Mouse (Mus musculus): ENCODE data around the gene Atxn1. TPM values are rescaled to one million over a fixed set of nuclear protein-coding genes. Genes with fewer than 3 reads are reported as not detected.

The Atxn1 gene
- polyA plus RNA-seq, 1 experiment: 34.1 TPM

DNA sequence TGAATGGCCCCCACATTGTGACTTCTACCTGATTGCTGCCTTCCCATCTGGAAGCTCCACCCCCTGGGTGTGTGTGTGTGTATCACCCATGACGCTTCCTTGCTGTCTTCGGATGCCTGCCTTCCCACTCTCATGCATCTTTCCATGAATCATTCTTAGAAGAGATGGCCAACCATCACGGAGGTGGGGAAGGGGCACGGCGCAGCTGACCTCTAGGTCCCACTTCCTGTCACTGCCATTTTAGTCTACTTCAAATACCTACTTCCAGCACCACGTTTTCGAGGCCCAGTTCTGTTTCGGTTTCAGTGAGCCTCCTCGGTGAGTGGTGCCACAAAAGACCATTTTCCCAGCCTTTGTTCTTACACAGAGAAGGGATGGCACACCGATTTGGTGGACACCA, 99.2 kb downstream of the Atxn1 start:
- H3K4me3 ChIP-seq (ENCODE audit: insufficient read depth, low read length): no peak overlapping the region
- TF ChIP-seq POLR2A (IDR thresholded peaks at IDR 0.05; ENCODE audit: extremely low read depth, insufficient read depth, low read length) (no peak), CTCF (IDR thresholded peaks at IDR 0.05; ENCODE audit: extremely low read depth, insufficient read depth, low read length) (no peak)
- no peak overlapping the region for H3K27ac ChIP-seq (ENCODE audit: insufficient read depth, low read length)
- peaks cover 4% of the 10 kb centered on the region; the same call in 1 of the 2 replicates for H3K4me1 ChIP-seq (ENCODE audit: control insufficient read depth, insufficient read depth, low read length)

DNA sequence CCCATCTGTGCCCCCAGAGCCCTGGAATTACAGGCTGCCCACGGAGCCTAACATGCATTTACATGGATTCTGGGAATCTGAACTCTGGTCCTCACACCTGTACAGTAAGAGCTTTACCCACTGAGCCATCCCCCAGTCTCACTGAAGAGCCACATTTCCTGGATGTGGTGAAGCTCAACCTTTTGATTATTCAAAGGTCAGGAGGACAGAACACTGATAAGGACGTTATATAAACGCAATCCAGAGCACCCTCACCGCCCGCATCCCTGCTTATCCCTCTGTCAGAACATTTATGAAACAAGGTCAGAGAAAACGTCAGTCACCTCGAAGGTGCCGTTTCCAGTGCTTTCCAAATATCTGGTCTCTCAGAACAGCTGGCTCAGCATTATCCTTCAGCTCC, 101.0 kb downstream of the Atxn1 start:
- Histone ChIP-seq H3K27ac (ENCODE audit: insufficient read depth, low read length) (no peak overlapping the region), H3K4me1 (ENCODE audit: control insufficient read depth, insufficient read depth, low read length) (peaks cover 4% of the 10 kb centered on the region; the same call in 1 of the 2 replicates), H3K4me3 (ENCODE audit: insufficient read depth, low read length) (no peak overlapping the region)
- TF ChIP-seq CTCF (IDR thresholded peaks at IDR 0.05; ENCODE audit: extremely low read depth, insufficient read depth, low read length) (no peak), POLR2A (IDR thresholded peaks at IDR 0.05; ENCODE audit: extremely low read depth, insufficient read depth, low read length) (no peak)

DNA sequence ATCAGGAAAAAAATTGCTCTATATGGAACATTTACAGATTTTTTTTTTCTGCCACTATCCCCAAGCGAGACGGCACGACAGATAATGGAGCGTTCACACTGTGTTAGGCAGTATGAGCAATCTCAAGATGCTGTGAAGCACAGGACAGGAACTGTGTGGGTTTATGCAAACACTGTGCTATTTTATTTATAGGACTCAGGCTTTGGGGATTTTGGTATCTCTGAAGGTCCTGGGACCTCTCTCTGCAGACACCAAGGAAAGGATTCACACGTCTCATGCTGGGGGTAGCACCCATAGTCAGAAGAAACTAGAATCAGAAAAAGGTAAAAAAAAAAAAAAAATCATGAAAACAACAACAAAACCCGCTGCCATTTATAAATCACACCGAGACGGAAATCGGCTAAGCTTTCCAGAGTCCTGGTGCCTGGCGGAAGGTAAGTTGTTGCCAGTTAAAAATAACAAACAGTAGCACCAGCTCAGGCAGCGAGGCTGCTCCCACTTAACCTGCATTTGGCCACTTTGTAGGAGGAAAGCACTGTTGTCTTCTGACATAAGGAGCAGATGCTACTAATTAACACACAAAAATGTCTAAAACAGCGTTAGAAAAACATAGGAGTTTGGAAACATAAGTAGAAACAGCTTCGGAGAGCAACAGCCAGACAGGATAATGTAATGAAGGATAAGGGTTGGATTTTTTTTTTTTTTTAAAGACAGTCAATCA, 102.8 kb downstream of the Atxn1 start:
- TF ChIP-seq POLR2A (IDR thresholded peaks at IDR 0.05; ENCODE audit: extremely low read depth, insufficient read depth, low read length): no peak
- TF ChIP-seq CTCF (IDR thresholded peaks at IDR 0.05; ENCODE audit: extremely low read depth, insufficient read depth, low read length): no peak
- no peak overlapping the region for H3K27ac ChIP-seq (ENCODE audit: insufficient read depth, low read length)
- H3K4me1 ChIP-seq (ENCODE audit: control insufficient read depth, insufficient read depth, low read length): peaks cover 4% of the 10 kb centered on the region; the same call in 1 of the 2 replicates
- no peak overlapping the region for H3K4me3 ChIP-seq (ENCODE audit: insufficient read depth, low read length)

DNA sequence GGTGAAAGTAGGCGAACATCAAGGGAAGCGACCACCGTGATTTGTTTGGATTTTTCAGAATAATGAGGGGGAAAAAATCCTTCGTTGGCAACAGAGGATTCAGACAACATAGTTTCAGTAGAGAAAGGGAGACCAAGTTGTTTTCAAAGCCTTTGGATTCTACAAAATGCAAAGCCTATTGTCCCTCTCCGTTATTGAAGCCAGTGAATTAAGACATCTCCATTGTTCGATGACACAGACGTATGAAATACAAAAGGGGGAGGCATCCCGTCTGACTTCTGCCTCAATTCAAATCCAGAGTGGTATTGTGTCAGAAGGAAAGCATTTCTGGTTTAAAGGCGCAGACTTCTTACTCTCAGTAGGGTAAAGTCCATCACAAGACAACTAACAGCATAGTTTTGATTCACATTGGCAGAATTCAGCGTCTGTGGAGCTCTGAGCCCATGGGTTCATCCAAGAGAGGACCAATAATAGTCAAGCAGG, 103.7 kb downstream of the Atxn1 start:
- H3K4me1 ChIP-seq (ENCODE audit: control insufficient read depth, insufficient read depth, low read length): peaks cover 4% of the 10 kb centered on the region; the same call in 1 of the 2 replicates
- H3K27ac ChIP-seq (ENCODE audit: insufficient read depth, low read length): no peak overlapping the region
- TF ChIP-seq CTCF (IDR thresholded peaks at IDR 0.05; ENCODE audit: extremely low read depth, insufficient read depth, low read length): no peak
- no peak for TF ChIP-seq POLR2A (IDR thresholded peaks at IDR 0.05; ENCODE audit: extremely low read depth, insufficient read depth, low read length)
- no peak overlapping the region for H3K4me3 ChIP-seq (ENCODE audit: insufficient read depth, low read length)

DNA sequence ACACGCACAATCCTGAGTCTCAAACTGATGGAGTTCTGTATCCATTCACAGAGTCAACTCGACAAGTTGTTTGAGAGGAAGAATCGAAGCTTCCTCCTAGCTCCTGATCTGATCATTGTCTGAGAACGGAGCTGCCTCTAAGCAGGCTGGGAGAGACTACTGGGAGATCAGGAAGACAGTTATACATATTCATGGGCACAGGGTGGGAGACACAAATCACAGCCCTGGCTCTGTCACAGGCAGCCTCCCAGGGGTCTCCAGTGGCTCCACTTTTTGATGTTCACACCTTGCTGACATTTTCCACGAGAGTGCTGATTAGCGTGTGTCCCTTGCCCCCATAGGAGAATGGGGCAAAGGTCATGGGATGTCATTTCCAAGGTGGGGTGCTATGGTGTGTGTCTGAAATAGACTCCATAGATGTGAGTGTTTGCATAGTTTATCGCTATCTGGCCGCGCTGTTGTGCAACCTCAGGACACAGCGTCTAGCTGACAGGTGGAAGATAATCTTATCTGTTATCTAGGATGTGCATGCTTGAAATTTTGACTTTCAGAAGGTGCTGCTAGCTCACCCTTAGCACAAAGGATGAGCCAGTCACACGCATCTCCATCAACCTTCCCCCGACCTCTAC, 105.6 kb downstream of the Atxn1 start:
- H3K4me1 ChIP-seq (ENCODE audit: control insufficient read depth, insufficient read depth, low read length): peaks cover 4% of the 10 kb centered on the region; the same call in 1 of the 2 replicates
- H3K4me3 ChIP-seq (ENCODE audit: insufficient read depth, low read length): no peak overlapping the region
- H3K27ac ChIP-seq (ENCODE audit: insufficient read depth, low read length): no peak overlapping the region
- TF ChIP-seq POLR2A (IDR thresholded peaks at IDR 0.05; ENCODE audit: extremely low read depth, insufficient read depth, low read length) (no peak), CTCF (IDR thresholded peaks at IDR 0.05; ENCODE audit: extremely low read depth, insufficient read depth, low read length) (no peak)

DNA sequence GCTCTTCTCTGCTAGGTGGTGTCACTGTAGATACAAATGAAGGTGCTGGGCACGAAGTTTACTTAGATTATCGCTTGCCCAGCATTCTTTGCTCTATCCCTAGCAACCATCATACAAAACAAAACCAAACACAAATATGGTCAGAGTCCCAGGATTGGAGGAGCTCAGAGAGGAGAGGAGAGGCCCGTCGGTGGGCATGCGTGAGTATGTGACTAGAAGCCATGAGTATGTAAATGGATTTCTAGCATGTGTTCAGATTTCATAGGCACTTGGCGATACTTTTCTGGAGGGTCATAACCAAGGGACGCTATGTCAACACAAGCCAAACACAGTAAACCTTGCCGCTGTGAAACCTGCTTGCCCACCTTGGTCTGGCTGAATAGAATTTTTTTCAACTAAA, 107.4 kb downstream of the Atxn1 start:
- no peak for TF ChIP-seq POLR2A (IDR thresholded peaks at IDR 0.05; ENCODE audit: extremely low read depth, insufficient read depth, low read length)
- Histone ChIP-seq H3K4me3 (ENCODE audit: insufficient read depth, low read length) (no peak overlapping the region), H3K4me1 (ENCODE audit: control insufficient read depth, insufficient read depth, low read length) (peaks cover 4% of the 10 kb centered on the region; the same call in 1 of the 2 replicates), H3K27ac (ENCODE audit: insufficient read depth, low read length) (no peak overlapping the region)

DNA sequence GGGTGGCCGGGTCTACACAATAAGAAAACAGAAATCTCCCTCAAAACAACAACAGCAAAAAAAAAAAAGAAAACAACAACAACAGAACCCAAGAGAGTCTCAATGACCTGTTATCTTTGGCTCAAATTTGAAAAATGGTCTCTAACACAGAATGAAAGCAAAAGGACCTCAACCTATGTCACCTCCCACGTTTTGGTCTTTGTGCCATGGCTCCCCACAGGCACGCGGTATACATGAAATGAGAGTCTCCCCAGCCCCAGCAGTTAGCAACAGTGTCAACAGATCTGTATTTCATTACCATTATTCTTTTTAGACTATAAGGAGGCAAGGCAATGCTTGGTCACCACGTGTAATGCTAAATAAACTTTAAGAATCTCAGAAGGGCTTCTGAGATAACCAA, 110.3 kb downstream of the Atxn1 start:
- no peak overlapping the region for H3K27ac ChIP-seq (ENCODE audit: insufficient read depth, low read length)
- H3K4me3 ChIP-seq (ENCODE audit: insufficient read depth, low read length): no peak overlapping the region
- TF ChIP-seq POLR2A (IDR thresholded peaks at IDR 0.05; ENCODE audit: extremely low read depth, insufficient read depth, low read length) (no peak), CTCF (IDR thresholded peaks at IDR 0.05; ENCODE audit: extremely low read depth, insufficient read depth, low read length) (no peak)
- H3K4me1 ChIP-seq (ENCODE audit: control insufficient read depth, insufficient read depth, low read length): peaks cover 7% of the 10 kb centered on the region

DNA sequence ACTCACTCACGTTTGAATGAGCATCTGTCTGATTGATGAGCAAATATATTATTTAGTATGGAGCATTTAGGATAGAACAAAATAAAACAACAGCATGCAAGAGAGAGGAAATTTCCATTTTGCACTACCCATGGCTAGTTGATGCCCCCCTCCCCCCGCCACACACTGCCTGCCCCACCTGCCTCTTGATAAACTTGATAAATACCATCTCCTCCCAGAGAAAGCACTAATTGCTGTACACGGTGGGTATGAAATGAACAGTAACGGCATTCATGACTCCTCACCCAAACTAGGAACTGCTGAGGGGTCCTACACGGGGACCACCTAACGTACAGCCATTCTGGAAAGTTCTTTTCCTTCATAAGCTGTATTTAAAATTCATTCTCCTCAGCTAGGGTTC, 111.1 kb downstream of the Atxn1 start:
- H3K4me3 ChIP-seq (ENCODE audit: insufficient read depth, low read length): no peak overlapping the region
- peaks cover 8% of the 10 kb centered on the region for H3K4me1 ChIP-seq (ENCODE audit: control insufficient read depth, insufficient read depth, low read length)
- H3K27ac ChIP-seq (ENCODE audit: insufficient read depth, low read length): no peak overlapping the region
- TF ChIP-seq CTCF (IDR thresholded peaks at IDR 0.05; ENCODE audit: extremely low read depth, insufficient read depth, low read length) (no peak), POLR2A (IDR thresholded peaks at IDR 0.05; ENCODE audit: extremely low read depth, insufficient read depth, low read length) (no peak)

DNA sequence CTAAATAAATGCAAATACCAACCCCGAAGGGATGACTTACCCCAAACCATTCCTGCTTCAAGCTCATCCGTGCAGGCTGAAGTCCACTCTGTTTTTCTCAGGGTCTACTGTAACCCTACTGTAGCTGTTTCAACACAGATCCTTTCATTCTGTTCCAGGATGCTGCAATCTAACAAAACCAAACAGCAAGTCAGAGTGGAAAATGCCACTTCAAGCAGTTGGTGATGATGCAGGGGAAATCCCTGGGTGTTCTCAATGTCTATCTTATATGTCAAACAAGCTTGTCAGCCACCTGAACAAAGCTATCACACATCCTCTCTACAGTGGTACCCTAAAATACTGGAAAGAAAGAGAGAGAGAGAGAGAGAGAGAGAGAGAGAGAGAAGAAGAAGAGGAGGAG, 112.5 kb downstream of the Atxn1 start:
- TF ChIP-seq CTCF (IDR thresholded peaks at IDR 0.05; ENCODE audit: extremely low read depth, insufficient read depth, low read length): no peak
- no peak for TF ChIP-seq POLR2A (IDR thresholded peaks at IDR 0.05; ENCODE audit: extremely low read depth, insufficient read depth, low read length)
- no peak overlapping the region for H3K4me3 ChIP-seq (ENCODE audit: insufficient read depth, low read length)
- H3K4me1 ChIP-seq (ENCODE audit: control insufficient read depth, insufficient read depth, low read length): peaks cover 8% of the 10 kb centered on the region
- no peak overlapping the region for H3K27ac ChIP-seq (ENCODE audit: insufficient read depth, low read length)

DNA sequence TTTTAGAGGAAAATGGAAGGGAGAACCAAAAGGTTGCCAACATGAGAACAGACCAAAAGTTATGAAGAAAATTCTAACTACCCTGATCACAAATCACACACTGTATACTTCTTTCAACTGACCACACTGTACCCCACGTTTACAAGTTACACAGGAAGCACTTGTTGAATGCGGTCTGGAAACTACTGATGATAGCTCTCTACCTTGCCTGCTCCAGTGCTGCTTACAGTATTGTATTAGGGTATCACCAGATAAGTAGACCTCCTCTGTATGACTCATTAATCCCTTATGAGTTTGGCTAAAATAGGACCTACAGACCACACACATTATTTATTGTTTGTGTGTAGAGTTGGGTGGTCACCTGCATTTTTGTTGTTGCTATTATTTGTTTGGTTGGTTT, 113.1 kb downstream of the Atxn1 start:
- Histone ChIP-seq H3K27ac (ENCODE audit: insufficient read depth, low read length) (no peak overlapping the region), H3K4me3 (ENCODE audit: insufficient read depth, low read length) (no peak overlapping the region), H3K4me1 (ENCODE audit: control insufficient read depth, insufficient read depth, low read length) (peaks cover 8% of the 10 kb centered on the region)
- no peak for TF ChIP-seq CTCF (IDR thresholded peaks at IDR 0.05; ENCODE audit: extremely low read depth, insufficient read depth, low read length)

All from cortical plate, adult 2 months (tissue).